Mouse (Mus musculus): ENCODE measurements around the gene Rnf150.

DNA sequence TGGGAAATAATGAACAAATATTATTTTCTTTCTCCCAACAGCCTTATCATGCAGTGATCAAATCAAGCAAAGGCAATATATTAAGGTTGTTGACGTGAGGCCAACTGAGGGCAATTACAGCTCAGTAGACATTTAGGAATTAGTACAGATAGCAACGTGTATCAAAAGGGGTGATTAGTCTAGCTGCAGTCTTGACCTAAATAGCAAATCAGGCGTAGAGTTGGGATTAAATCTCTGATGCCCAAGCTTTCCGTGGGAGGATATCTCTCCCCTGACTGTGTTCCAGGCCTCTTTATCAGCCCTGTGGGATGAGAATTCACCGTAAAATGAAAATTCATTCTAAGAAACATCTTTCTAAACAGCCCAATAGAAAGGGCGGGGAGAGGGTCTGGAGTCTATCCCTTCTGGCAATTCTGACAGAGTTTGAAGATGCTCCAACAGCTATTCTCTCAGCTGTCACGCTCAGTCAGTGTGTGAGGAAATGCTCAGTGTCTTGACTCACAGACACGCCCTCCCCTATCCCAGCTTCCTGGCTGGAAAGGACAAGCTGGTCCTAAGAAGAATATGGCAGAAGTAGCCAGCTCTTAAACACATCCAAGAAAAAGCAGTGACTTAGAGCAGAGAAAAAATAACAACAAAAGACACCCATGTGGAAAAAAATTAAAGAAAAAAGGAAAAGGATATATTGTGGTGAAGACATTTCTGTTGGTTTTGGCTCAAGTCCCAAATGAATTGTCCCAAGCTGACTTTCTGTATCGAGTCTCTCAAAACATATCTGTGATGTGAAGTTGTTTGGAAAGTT lies 4.4 kb upstream of the Rnf150 start:
- TF ChIP-seq UBTF (IDR thresholded peaks at IDR 0.05; ENCODE audit: borderline replicate concordance, insufficient read depth, low read depth, low read length) (no peak), POLR2A (IDR thresholded peaks at IDR 0.05; ENCODE audit: control insufficient read depth in 1 of 2, insufficient read depth in 1 of 2, low read depth in 1 of 2, low read length in 2 of 2, poor library complexity in 1 of 2) (no peak)

All from MEL (cell line).